Mouse (Mus musculus) lung, embryonic 16.5 days (tissue): ENCODE data around the gene Cstf2t. TPM values are rescaled to one million over a fixed set of nuclear protein-coding genes. Genes with fewer than 3 reads are reported as not detected.

Experiments used
- ATAC-seq: fragments of 200-750 bp; cut with Nextera tagmentation; 2 replicates; pipeline ENCODE4 v1.8.0; 2017; ENCODE audit warnings: low read depth, mild to moderate bottlenecking, moderate library complexity
- H3K27ac ChIP-seq: fragments of 300-500 bp; sonication (generic); 2 replicates; pipeline ENCODE4 v1.5.1; 2014; ENCODE audit warnings: mild to moderate bottlenecking, control low read depth, low read length
- H3K27me3 ChIP-seq: fragments of 300-500 bp; sonication (generic); 2 replicates; pipeline ENCODE4 v1.6.1; 2014; ENCODE audit warnings: low read depth, low read length, mixed read lengths; ENCODE audit not compliant: control insufficient read depth, insufficient read depth
- H3K36me3 ChIP-seq: fragments of 300-500 bp; sonication (generic); 2 replicates; pipeline ENCODE4 v1.6.1; 2014; ENCODE audit warnings: low read length; ENCODE audit not compliant: control insufficient read depth, insufficient read depth
- H3K4me1 ChIP-seq: fragments of 300-500 bp; sonication (generic); replicated peaks from 2 replicates; pipeline ENCODE4 v1.6.1; 2014; ENCODE audit warnings: low read length, mixed read lengths; ENCODE audit not compliant: control insufficient read depth, insufficient read depth
- H3K4me2 ChIP-seq: fragments of 300-500 bp; sonication (generic); 2 replicates; pipeline ENCODE4 v1.6.1; 2014; ENCODE audit warnings: low read depth, low read length, control low read depth
- H3K4me3 ChIP-seq: fragments of 300-500 bp; sonication (generic); 2 replicates; pipeline ENCODE4 v1.5.1; 2014; ENCODE audit warnings: mild to moderate bottlenecking, low read length, control low read depth
- H3K9ac ChIP-seq: fragments of 300-500 bp; sonication (generic); 2 replicates; pipeline ENCODE4 v1.6.1; 2014; ENCODE audit warnings: low read length, control low read depth
- H3K9me3 ChIP-seq: fragments of 300-500 bp; sonication (generic); 2 replicates; pipeline ENCODE4 v1.6.1; 2016; ENCODE audit warnings: low read length; ENCODE audit not compliant: control insufficient read depth
- WGBS: fragments of 180-500 bp; shearing (Covaris S2); extraction: QIAGEN DNeasy Blood & Tissue Kit; methylation state at CpG from one replicate; pipeline ENCODE4 v1.1.7; 2014; 5-methylcytosine and 5-hydroxymethylcytosine counted together
- polyA plus RNA-seq: library from polyadenylated mRNA; unstranded; fragments of >200 nt; fragmentation: Nextera tagmentation; extraction: Ambion mirVana; gene quantifications from 2 replicates; pipeline ENCODE4 v1.2.1, GENCODE M21; 2015

The Cstf2t gene
- polyA plus RNA-seq: 41.3 and 42.0 TPM in 2 replicates

DNA sequence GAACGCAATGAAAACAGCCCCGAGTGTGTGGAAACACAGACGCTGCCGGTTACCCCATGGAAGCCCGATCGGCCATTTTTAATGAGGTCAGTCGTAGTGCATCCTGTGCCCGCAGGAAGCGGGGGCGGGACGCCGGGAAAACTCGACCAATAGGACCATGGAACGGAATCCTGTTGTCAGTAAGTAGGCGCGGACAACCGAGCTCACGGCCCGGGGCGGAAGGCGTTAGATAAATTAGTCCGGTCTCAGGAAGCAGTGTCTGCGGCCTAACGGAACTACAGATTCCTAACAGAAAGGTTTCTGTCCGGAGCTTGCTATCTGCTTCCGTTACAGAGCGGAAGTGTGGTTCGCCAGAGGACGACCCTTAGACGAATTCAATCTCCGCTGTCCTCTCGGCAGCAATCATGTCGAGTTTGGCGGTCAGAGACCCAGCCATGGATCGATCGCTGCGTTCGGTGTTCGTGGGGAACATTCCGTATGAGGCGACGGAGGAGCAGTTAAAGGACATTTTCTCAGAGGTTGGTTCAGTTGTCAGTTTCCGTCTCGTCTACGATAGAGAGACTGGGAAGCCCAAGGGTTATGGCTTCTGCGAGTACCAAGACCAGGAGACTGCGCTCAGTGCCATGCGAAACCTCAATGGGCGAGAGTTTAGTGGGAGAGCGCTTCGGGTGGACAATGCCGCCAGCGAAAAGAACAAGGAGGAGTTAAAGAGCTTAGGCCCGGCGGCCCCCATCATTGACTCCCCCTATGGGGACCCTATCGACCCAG, at the start of gene Cstf2t:
TSS of gene Cstf2t (plus strand) at position 176 of the 768 bp plus-strand sequence.
- peaks cover 30% of the 10 kb centered on the region for H3K36me3 ChIP-seq
- ATAC-seq: peak; percentile 100
- 3% methylated on average over 56 of the region's 56 CpGs for WGBS
- H3K9ac ChIP-seq: peak within 1 kb of the TSS; percentile 74
- H3K27ac ChIP-seq: peak within 1 kb of the TSS; percentile 65
- H3K4me3 ChIP-seq: peak within 1 kb of the TSS; percentile 70
- H3K27me3 ChIP-seq: no peaks in the 10 kb centered on the region
- peak within 1 kb of the TSS; percentile 86 for H3K4me2 ChIP-seq
- peaks cover 7% of the 10 kb centered on the region for H3K4me1 ChIP-seq
- peaks cover 14% of the 10 kb centered on the region; the same call in 1 of the 2 replicates for H3K9me3 ChIP-seq

DNA sequence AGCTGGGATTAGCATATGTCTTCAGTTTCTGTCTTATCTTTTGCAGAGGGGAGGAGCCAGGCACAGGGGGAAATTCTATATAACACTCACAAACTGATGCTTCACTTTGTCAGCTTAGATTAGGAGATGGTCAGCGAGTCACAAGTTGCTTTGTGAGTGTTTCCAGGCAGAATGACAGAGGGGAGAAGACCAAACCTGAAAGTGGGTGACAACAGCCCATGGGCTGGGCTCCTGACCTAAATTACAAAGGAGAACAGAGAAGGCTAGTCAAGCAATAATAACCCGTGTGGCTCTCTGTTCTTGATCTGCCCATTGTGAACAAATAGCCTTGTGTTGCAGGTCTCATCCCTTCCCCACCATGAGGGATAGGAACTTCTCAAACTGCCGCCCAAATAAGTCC, 43.7 kb upstream of the Cstf2t start:
- Histone ChIP-seq H3K27ac (no peak overlapping the region), H3K9ac (no peak overlapping the region), H3K4me2 (no peak overlapping the region), H3K27me3 (no peaks in the 10 kb centered on the region), H3K4me3 (no peak overlapping the region), H3K4me1 (no peaks in the 10 kb centered on the region), H3K36me3 (no peaks in the 10 kb centered on the region), H3K9me3 (no peaks in the 10 kb centered on the region)
- 75% methylated on average over 3 of the region's 3 CpGs for WGBS
- no peak for ATAC-seq

DNA sequence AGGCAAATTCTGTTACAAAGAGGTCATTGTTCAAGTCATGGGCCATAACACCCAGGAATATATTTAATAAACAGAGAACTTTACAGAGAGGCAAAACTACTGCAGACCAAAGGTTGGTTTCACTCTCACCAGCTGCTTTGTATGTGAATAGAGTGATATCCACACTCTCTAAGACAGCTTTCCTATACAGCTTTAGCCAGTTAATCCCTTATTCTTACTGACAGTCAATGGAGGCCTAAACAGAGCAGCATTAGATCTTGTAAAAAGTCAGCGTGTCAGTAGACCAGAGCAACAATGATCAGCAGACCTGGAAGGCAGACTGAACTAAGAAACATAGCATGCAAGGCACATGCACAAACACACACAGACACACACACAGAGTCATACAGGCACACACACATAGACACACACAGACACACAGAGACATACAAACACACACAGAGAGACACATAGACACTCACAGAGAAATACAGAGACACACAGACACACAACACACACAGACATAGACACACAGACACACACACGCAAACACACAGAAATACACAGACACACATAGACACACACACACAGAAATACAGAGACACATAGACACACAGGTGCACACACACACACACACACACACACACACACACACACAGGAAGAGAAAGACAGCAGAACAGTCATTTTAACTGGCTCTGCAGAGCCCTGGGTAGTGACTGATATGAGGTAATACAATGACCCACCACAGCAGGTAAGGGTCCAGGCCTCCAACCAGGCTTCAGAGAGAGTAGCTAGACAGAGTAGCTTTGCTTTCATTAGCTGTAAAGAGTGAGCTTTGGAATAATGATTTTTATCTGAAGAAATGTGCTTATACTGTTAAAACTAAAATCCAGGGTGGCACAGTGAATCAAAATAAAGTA, 41.4 kb upstream of the Cstf2t start:
- no peak overlapping the region for H3K9ac ChIP-seq
- no peak for ATAC-seq
- no peaks in the 10 kb centered on the region for H3K9me3 ChIP-seq
- H3K27me3 ChIP-seq: no peaks in the 10 kb centered on the region
- H3K4me1 ChIP-seq: no peaks in the 10 kb centered on the region
- no peak overlapping the region for H3K4me3 ChIP-seq
- no peaks in the 10 kb centered on the region for H3K36me3 ChIP-seq
- H3K27ac ChIP-seq: no peak overlapping the region
- no peak overlapping the region for H3K4me2 ChIP-seq
- 85% methylated on average over 2 of the region's 2 CpGs for WGBS

DNA sequence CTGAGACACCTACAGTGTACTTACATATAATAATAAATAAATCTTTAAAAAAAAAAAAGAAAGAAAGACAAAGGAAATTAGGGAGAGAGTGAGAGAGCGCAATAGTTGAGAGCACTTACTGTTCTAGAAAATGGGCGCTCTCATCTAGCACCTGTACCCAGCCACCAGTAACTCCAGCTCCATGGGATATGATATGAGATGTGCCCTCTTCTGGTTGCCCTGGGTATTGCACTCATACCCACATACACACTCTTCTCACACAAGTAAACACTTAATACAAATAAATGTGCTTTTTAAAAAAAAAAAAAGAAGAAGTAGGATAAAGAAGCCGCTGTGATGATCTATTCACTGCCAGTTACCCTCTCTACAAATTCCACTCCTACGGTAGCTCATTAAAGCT, 36.0 kb upstream of the Cstf2t start:
- no peak overlapping the region for H3K27ac ChIP-seq
- ATAC-seq: no peak

DNA sequence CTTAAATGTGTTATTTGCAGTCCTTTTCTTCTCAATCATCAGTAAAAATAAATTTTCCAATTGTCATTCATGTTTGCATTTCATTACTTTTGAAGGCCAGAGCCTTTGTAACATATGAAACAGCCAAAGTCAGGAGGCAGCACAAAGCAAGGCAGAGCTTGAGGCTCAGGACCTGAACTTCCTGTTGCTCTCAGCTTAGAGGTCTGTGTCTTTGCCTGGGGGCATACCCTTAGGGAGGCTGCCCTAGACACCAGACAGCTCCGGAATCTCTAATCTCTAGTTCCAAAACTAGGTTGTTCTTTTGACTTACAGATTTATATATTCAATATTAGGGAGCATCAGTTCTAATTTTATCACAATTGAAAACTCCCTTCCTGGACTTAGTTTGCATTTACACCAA, 17.9 kb upstream of the Cstf2t start:
- no peak overlapping the region for H3K4me2 ChIP-seq
- H3K9me3 ChIP-seq: no peaks in the 10 kb centered on the region
- no peak overlapping the region for H3K9ac ChIP-seq
- no peak overlapping the region for H3K27ac ChIP-seq
- no peaks in the 10 kb centered on the region for H3K27me3 ChIP-seq
- H3K4me3 ChIP-seq: no peak overlapping the region
- H3K4me1 ChIP-seq: no peaks in the 10 kb centered on the region
- H3K36me3 ChIP-seq: no peaks in the 10 kb centered on the region
- WGBS: 81% methylated on average over 1 of the region's 1 CpGs
- no peak for ATAC-seq

More for the DNA sequence above, 36.0 kb upstream of the Cstf2t start:
- Histone ChIP-seq H3K9me3 (no peaks in the 10 kb centered on the region), H3K27me3 (no peaks in the 10 kb centered on the region), H3K4me3 (no peak overlapping the region), H3K4me1 (no peaks in the 10 kb centered on the region), H3K36me3 (no peaks in the 10 kb centered on the region), H3K9ac (no peak overlapping the region), H3K4me2 (no peak overlapping the region)
- WGBS: 91% methylated on average over 4 of the region's 4 CpGs

DNA sequence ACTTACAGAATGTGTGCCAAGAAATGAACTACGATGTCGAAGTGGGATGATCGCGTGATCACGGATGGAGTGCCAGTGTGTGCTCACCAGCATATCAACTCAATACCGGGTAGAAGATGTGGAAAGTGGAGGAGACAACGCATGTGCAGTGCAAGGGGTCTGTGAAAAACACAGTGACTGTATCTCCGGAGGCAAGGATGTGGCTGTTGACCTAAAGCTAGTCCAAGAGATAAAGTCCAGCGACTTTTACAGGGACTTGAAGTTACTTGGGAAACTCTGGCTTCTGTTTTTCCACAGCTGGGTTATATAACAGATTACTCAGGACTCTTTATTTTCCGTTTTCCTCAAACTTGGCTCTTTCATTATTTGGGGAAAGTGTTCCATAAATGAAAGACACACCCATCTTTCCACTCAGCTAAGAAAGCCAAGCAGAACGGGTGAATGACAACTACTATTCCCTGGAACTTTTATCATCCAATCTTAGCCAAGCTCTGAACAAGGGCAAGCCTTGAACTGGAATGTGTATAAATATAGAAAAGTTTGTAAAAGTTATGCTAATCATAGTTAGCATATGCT, 17.3 kb upstream of the Cstf2t start:
- Histone ChIP-seq H3K4me3 (no peak overlapping the region), H3K9ac (no peak overlapping the region), H3K4me1 (no peaks in the 10 kb centered on the region), H3K9me3 (no peaks in the 10 kb centered on the region), H3K27ac (no peak overlapping the region), H3K36me3 (no peaks in the 10 kb centered on the region), H3K27me3 (no peaks in the 10 kb centered on the region), H3K4me2 (no peak overlapping the region)
- 59% methylated on average over 11 of the region's 11 CpGs for WGBS
- 0 out of 2 replicates have a peak, but pooled peaks have one; percentile 28 for ATAC-seq

DNA sequence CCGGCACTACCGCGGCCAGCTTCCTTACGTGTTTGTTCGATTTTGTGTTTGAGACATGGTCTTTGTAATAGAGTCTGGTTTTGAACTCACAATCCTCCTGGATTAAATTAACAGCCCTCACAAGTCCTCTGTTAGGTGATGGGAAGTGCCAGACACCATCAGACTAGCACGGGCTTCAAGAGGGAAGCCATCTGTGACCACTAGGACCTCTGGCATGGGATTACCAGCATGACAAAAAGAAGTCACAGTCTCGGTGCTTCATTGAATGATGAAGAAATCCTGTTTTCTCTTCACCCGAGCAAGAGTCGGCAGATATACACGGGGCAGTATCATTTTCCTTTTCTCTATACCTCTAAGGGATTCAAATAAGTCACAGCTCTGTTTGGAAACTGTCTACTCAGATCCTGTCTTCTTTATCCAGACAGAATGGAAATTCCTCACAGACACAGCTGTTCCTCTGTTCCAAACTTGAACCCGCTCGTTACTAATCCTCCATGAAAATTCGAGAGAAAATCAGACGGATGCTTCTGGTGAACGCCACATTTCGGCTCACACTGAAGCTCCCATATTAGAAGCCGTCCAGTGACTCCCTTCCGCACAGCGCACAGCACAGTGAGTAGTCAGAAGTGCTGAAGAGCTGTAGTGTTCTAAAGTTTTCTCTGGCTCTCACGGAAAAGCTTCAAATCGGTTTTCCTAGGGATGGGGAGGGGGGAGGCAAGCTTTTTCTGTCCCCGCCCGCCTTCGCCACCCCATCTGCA, 8.5 kb upstream of the Cstf2t start:
- Histone ChIP-seq H3K27ac (no peak overlapping the region), H3K9me3 (no peaks in the 10 kb centered on the region), H3K27me3 (no peaks in the 10 kb centered on the region), H3K4me2 (no peak overlapping the region), H3K4me3 (no peak overlapping the region), H3K4me1 (no peaks in the 10 kb centered on the region), H3K36me3 (no peaks in the 10 kb centered on the region), H3K9ac (no peak overlapping the region)
- WGBS: 54% methylated on average over 24 of the region's 24 CpGs
- ATAC-seq: no peak

DNA sequence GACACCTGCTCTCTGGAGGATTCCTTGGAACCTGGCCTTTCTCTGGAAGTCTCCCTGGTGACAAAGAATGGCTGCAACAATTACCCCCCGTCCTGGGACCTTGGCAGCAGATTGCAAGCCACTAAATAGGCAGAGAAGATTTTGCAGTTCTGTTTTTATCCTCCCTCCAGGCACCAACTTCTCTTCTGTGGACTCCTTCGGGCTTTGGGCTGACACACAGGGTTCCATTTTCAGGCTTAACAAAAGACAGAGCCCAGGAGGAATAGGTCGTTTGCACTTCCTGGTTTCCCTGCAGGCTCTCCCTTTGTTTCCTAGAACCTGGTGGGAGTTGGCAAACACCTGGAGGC, 7.9 kb upstream of the Cstf2t start:
- no peak overlapping the region for H3K4me3 ChIP-seq
- H3K27ac ChIP-seq: no peak overlapping the region
- no peak overlapping the region for H3K9ac ChIP-seq
- H3K4me2 ChIP-seq: no peak overlapping the region
- no peaks in the 10 kb centered on the region for H3K36me3 ChIP-seq
- H3K4me1 ChIP-seq: no peaks in the 10 kb centered on the region
- ATAC-seq: no peak
- WGBS: 21% methylated on average over 3 of the region's 3 CpGs
- no peaks in the 10 kb centered on the region for H3K27me3 ChIP-seq
- H3K9me3 ChIP-seq: no peaks in the 10 kb centered on the region
